Mouse (Mus musculus): ENCODE data around the gene Abhd4.

DNA sequence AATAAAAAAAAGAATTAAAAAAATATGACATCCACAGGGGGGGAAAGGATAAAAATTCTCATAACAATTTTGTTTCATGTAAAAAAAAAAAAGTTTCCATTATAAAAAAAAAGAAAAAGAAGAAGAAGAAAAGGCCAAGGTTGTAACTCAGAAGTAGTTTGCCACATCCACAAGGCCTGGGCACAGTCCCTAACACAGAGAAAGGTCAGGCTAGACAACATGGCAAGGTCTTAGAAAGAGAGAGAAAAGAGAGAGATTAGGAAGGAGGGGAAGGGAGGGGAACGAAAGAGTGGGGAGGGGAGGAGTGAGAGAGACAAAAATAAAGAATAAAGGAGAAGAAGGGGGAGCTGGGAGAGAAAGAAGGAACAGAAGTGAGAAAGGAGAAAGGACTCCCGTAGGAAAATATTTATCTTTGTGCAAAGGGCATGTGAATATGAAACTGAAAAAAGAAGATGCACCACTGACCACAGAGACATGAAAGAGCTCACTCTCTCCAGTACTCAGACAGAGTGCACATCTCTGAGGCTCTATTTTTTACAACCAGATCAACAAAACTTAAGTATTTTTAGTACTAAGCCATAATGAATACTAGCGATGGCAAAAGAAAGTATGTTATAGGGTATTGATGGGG lies 18.1 kb downstream of the Abhd4 start:
- TF ChIP-seq CTCF (conservative IDR thresholded peaks at IDR 0.05; ENCODE audit: insufficient read depth, insufficient read length, low read depth, low read length) (no peak), POLR2A (IDR thresholded peaks at IDR 0.05; ENCODE audit: low read depth, low read length) (no peak)
